Mouse (Mus musculus) intestine, embryonic 16.5 days (tissue): Measurements from ENCODE around the gene Ms4a14. TPM values are rescaled to one million over a fixed set of nuclear protein-coding genes. Genes with fewer than 3 reads are reported as not detected.
"Not testable (repeated sequence)": the region's sequence is repeated elsewhere in the genome, so short reads cannot be mapped to it uniquely, and the experiment has no call there.

ENCODE experiments used
- ATAC-seq: fragments of 200-750 bp; cut with Nextera tagmentation; 2 replicates; pipeline ENCODE4 v1.8.0; 2017; ENCODE audit warnings: moderate TSS enrichment, moderate library complexity
- H3K27ac ChIP-seq: fragments of 300-500 bp; sonication (generic); 2 replicates; pipeline ENCODE4 v1.5.1; 2014; ENCODE audit warnings: mild to moderate bottlenecking, low read length
- H3K27me3 ChIP-seq: fragments of 300-500 bp; sonication (generic); replicated peaks from 2 replicates; pipeline ENCODE4 v1.6.1; 2014; ENCODE audit warnings: low read length, control low read depth, mixed read lengths; ENCODE audit not compliant: control insufficient read depth, insufficient read depth
- H3K36me3 ChIP-seq: fragments of 300-500 bp; sonication (generic); 2 replicates; pipeline ENCODE4 v1.6.1; 2014; ENCODE audit warnings: low read length, control low read depth; ENCODE audit not compliant: control insufficient read depth, insufficient read depth
- H3K4me1 ChIP-seq: fragments of 300-500 bp; sonication (generic); 2 replicates; pipeline ENCODE4 v1.6.1; 2014; ENCODE audit warnings: low read length, control low read depth, mixed read lengths; ENCODE audit not compliant: control insufficient read depth, insufficient read depth
- H3K4me2 ChIP-seq: fragments of 300-500 bp; sonication (generic); 2 replicates; pipeline ENCODE4 v1.6.1; 2014; ENCODE audit warnings: low read depth, low read length, control low read depth
- H3K4me3 ChIP-seq: fragments of 300-500 bp; sonication (generic); 2 replicates; pipeline ENCODE4 v1.5.1; 2014; ENCODE audit warnings: mild to moderate bottlenecking, low read length
- H3K9ac ChIP-seq: fragments of 300-500 bp; sonication (generic); 2 replicates; pipeline ENCODE4 v1.6.1; 2014; ENCODE audit warnings: low read depth, low read length
- H3K9me3 ChIP-seq: fragments of 300-500 bp; sonication (generic); 2 replicates; pipeline ENCODE4 v1.6.1; 2016; ENCODE audit warnings: low read length, control low read depth; ENCODE audit not compliant: control insufficient read depth
- WGBS: fragments of 180-500 bp; shearing (Covaris S2); extraction: QIAGEN DNeasy Blood & Tissue Kit; methylation state at CpG from one replicate; pipeline ENCODE4 v1.1.7; 2014; 5-methylcytosine and 5-hydroxymethylcytosine counted together
- polyA plus RNA-seq: library from polyadenylated mRNA; unstranded; fragments of >200 nt; fragmentation: Nextera tagmentation; extraction: Ambion mirVana; gene quantifications from 2 replicates; pipeline ENCODE4 v1.2.1, GENCODE M21; 2015

The Ms4a14 gene
- polyA plus RNA-seq, 1 experiment from 2014 or later = 0.02 TPM

GRCm38 (mm10) chr19:11266052-11266845 is 48.0 kb downstream of the Ms4a14 start, which contains the start of gene Ms4a1:
Gene Ms4a1, minus strand, starts transcription at chr19:11266241.
- Histone ChIP-seq H3K27me3 (no peaks in the 10 kb centered on the region), H3K9ac (no peak within 1 kb of the TSS), H3K36me3 (no peaks in the 10 kb centered on the region), H3K4me1 (no peaks in the 10 kb centered on the region), H3K9me3 (no peaks in the 10 kb centered on the region), H3K4me2 (no peak within 1 kb of the TSS), H3K27ac (no peak within 1 kb of the TSS), H3K4me3 (no peak within 1 kb of the TSS)
- no peak for ATAC-seq
- WGBS = 89% methylated on average over 8 of the region's 8 CpGs

GRCm38 (mm10) chr19:11264602-11265185 is 49.6 kb downstream of the Ms4a14 start:
- Histone ChIP-seq H3K9me3 (no peaks in the 10 kb centered on the region), H3K27me3 (no peaks in the 10 kb centered on the region), H3K9ac (no peak overlapping the region), H3K4me1 (no peaks in the 10 kb centered on the region), H3K4me3 (no peak overlapping the region), H3K36me3 (no peaks in the 10 kb centered on the region), H3K27ac (no peak overlapping the region), H3K4me2 (no peak overlapping the region)
- 79% methylated on average over 9 of the region's 9 CpGs for WGBS
- ATAC-seq = no peak

GRCm38 (mm10) chr19:11263549-11263948 is 50.7 kb downstream of the Ms4a14 start:
- Histone ChIP-seq H3K4me3 (no peak overlapping the region), H3K9me3 (no peaks in the 10 kb centered on the region), H3K27me3 (no peaks in the 10 kb centered on the region), H3K27ac (no peak overlapping the region), H3K36me3 (no peaks in the 10 kb centered on the region), H3K4me1 (no peaks in the 10 kb centered on the region), H3K4me2 (no peak overlapping the region), H3K9ac (no peak overlapping the region)
- ATAC-seq = no peak
- WGBS = 74% methylated on average over 3 of the region's 3 CpGs

- H3K4me3 ChIP-seq, H3K4me1 ChIP-seq, H3K9me3 ChIP-seq, H3K27ac ChIP-seq, H3K36me3 ChIP-seq, H3K9ac ChIP-seq, H3K4me2 ChIP-seq, ATAC-seq, H3K27me3 ChIP-seq: not testable (repeated sequence)
- 75% methylated on average over 4 of the region's 4 CpGs for WGBS
These were observed 51.3 kb downstream of the Ms4a14 start for GRCm38 (mm10) chr19:11262932-11263331.

- H3K36me3 ChIP-seq = no peaks in the 10 kb centered on the region
- no peak overlapping the region for H3K9ac ChIP-seq
- H3K4me2 ChIP-seq = no peak overlapping the region
- no peak overlapping the region for H3K4me3 ChIP-seq
- no peak overlapping the region for H3K27ac ChIP-seq
- H3K4me1 ChIP-seq = no peaks in the 10 kb centered on the region
- no peaks in the 10 kb centered on the region for H3K9me3 ChIP-seq
- H3K27me3 ChIP-seq = no peaks in the 10 kb centered on the region
- no peak for ATAC-seq
- WGBS = 78% methylated on average over 2 of the region's 2 CpGs
These were observed 52.7 kb downstream of the Ms4a14 start for GRCm38 (mm10) chr19:11261522-11261921.

Other genes with a start within 250 kb of the Ms4a14 start
- 37.6 and 39.5 TPM in 2 replicates for gene Ms4a8a, start 233.4 kb downstream of the Ms4a14 start, polyA plus RNA-seq
- not detected in 2 replicates for gene 1700017D01Rik, start 183.6 kb downstream of the Ms4a14 start, polyA plus RNA-seq
- gene 1700025F22Rik, start 149.1 kb downstream of the Ms4a14 start, polyA plus RNA-seq = not detected in 2 replicates
- not detected in 2 replicates for gene Ms4a13, start 117.7 kb downstream of the Ms4a14 start, polyA plus RNA-seq
- 0.37 and 0.38 TPM in 2 replicates for gene Ms4a12, start 82.0 kb downstream of the Ms4a14 start, polyA plus RNA-seq
- 0.07 TPM in 1 of 2 replicates, not detected in the other for gene Ms4a1, start 48.2 kb downstream of the Ms4a14 start, polyA plus RNA-seq
- gene Ms4a5, start 30.6 kb downstream of the Ms4a14 start, polyA plus RNA-seq = not detected in 2 replicates
- 3.9 and 4.0 TPM in 2 replicates for gene Ms4a7, start 21.7 kb upstream of the Ms4a14 start, polyA plus RNA-seq
- 7.2 and 9.6 TPM in 2 replicates for gene Ms4a4a, start 61.1 kb upstream of the Ms4a14 start, polyA plus RNA-seq
- gene Ms4a4c, start 90.3 kb upstream of the Ms4a14 start, polyA plus RNA-seq = 1.5 and 1.6 TPM in 2 replicates
- 0.50 and 0.72 TPM in 2 replicates for gene Ms4a4b, start 129.1 kb upstream of the Ms4a14 start, polyA plus RNA-seq
- 9.5 and 10.3 TPM in 2 replicates for gene Ms4a6c, start 154.9 kb upstream of the Ms4a14 start, polyA plus RNA-seq
- gene Gm8369, start 171.5 kb upstream of the Ms4a14 start, polyA plus RNA-seq = not detected in 2 replicates
- gene Ms4a6b, start 202.1 kb upstream of the Ms4a14 start, polyA plus RNA-seq = 6.3 and 8.1 TPM in 2 replicates
- 4.0 and 4.3 TPM in 2 replicates for gene Ms4a4d, start 222.3 kb upstream of the Ms4a14 start, polyA plus RNA-seq